Mouse (Mus musculus) layer of hippocampus, adult 8-10 months (tissue): ENCODE measurements at regions not wholly inside any gene's neighbourhood (a gene's known extent, or its start where the extent isn't known, plus 50 kb on each side); places are given as distances from the start of the nearest gene placed in this dataset.

ENCODE experiments used
- DNase-seq, 2 experiments: peaks; one replicate each; pipeline ENCODE4 v3.0.0; 2022; ENCODE audit warnings: low spot score in 2 of 2
- microRNA-seq, 2 experiments: library from miRNA; unstranded; fragments of <30 nt; microRNA quantifications; one replicate each; pipeline ENCODE4 v1.2.0; 2022

DNA sequence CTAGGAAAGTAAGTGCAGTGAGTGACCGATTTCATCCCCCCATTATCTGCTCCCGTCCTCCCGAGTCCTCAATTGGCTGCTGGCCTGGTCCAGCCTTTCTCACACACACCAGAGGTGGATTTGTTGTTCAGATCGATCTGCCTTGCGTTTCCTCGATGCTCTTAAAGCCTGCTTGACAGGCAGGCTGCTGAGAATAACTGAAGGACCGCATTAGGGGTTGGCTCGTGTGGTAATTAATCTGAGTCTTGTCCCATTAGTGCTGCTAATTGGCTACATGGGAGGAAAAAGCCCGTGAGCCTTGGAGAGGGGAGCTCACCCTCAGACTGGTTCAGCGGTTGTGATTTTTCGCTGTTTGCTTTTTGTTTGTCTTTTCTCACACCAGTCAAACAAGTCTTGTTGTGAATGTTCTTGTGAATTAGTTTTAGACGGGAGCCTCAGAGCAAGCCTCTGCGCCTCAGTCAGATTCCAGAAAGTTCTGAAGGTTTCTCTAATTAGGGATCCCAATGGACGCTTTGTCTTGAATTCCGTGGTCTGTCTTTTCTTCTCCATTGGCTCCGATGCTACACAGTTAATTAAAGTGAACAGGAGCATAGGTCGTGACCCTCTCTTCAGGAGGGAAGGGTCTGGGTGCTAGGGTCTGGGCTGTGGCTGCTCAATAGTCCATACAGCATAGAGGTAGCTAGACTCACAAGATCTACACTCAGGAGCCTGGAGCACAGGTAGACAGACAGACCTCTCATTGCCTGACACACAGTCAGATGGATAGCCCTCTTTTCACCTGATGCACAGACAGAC lies 226.1 kb upstream of the BB014433 start:
- no peak for DNase-seq

DNA sequence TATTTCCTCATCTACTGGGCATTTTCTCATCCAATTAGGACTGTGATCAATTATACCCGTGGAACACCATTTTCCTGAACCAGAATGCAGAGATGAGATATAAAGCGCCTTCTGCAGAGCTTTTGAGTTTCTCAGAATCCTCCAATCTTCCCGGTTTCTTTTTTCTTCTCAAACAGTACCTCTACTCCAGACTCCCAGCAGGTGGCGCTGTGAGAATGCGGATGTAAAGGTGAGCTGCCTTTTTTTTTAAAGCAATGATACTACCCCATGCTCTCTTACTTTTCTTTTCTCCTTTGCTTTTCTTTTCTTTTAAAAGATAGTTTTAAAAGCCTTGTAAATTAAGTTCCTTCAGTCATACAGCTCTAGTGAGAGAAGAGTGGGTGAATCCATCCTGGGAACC lies 224.4 kb upstream of the BB014433 start:
- DNase-seq: peak; percentile 34 to 79

DNA sequence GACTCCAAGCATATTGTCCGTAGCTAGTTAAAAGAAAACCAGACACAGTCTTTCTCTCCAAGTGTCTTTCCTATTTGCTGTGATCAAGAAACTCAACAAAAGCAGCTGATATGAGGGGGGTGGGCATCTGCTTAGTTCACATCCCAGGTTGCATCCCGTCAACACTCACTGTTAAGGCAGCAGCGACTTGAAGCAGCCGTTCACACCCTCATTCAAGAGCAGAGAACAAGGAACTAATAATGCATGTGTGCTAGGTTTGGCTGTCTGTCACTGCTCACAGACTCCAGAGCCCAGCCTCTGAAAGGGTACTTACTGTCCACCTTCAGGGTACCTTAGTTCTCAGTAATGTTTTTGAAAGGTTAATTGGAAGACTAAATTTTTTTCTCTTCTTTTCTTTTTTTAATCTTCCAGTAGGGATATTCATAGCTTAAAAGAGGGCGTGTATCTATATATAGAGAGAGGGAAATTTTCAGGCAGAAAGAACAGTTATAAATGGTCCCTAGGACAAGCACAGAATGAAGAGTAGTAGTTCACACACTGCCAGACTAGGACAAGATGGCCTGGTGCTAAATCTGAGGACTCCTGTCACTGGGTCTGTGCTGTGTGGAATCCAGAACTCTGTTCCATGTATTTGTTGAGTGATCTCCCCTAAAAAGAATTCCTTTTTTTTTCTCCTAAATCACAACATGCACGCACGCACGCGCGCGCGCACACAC lies 199.1 kb upstream of the BB014433 start:
- DNase-seq: no peak

DNA sequence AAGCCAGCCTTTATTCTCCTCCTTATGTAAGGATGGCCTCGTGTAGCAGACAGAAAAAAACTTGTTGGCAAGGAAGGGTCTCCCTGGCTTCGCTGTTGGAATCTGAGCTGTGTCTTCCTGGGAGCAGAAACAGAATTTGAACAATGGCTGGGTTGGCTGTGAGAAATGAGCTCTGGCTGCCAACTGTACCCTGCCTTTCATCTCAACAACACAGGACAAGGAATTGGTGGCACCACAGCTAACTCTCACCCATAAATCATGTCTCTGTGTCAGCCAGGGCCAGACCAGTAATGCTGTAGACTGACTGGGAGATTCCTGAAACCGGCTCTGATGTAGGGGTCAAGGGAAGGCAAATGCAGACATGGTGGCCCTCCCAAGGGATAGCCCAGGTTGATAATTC lies 189.5 kb upstream of the BB014433 start:
- DNase-seq: no peak

DNA sequence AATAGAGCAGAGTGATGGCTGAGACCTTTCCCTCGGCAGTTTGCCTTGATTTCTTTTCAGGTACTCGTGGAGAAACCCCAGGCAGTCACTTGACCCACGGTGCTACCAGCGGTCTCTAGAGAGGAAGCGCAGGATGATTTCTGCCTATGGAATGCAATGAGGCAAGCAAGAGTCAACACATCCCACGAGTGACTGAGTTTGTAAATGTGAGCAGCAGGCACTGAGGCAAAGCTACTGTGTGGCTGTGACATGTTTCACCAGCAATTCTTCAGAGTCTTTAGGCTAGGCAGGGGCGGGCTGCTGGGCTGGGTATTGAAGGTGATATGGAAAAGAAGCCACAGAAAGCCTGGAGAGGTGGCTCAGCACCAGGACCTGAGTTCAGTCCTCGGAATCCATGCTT lies 187.4 kb upstream of the BB014433 start:
- no peak for DNase-seq

DNA sequence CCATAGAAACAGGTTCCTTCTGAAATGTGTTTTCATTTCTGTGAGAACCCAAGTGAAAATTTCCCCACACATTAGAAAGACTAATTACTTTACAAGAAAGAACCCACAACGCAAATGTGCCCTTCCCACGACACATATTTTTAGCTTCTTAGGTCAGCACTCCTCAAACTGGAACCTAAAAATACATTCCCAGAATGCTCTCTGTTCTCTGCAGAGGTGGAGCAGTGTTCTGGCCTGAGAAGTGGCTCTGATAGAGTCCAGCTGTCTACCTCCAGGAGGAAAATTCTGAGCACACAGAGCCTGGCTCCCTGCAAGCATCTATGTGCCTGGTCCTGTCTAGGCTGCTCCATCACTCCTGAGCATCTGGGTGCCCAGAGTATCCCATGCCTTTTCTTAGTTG lies 184.3 kb upstream of the BB014433 start:
- no peak for DNase-seq

DNA sequence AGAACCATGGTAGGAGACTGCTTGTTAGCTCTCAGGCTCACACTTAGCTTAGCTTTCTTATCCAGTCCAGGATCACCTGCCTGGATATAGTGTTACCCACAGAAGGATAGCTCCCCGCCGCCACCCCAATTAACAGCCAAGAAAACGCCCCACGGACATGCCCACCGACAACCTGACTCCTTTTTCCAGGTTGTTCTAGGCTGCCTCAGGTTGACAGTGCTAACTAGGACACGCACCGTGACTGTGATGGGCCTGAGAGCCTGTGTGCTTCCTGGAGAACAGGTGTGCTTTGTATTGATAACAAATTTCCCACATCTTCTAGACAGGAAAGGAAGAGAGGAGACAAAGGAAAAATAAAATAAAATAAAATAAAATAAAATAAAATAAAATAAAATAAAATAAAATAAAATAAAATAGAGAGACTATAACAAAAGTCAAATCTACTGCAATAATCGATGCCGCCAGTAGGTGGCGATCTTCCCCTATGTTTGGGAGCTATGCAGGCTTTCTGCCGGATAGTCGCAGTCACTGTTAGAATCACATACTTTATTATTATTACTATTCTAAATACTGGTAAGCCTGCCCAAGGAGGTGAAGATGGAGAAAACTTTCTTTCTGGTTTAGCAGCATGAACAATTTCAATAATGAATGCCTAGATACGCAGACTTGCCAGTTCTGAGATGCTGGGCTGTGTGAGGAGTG lies 175.5 kb upstream of the BB014433 start:
- DNase-seq: peak in 1 of 2 experiments; percentile 66

DNA sequence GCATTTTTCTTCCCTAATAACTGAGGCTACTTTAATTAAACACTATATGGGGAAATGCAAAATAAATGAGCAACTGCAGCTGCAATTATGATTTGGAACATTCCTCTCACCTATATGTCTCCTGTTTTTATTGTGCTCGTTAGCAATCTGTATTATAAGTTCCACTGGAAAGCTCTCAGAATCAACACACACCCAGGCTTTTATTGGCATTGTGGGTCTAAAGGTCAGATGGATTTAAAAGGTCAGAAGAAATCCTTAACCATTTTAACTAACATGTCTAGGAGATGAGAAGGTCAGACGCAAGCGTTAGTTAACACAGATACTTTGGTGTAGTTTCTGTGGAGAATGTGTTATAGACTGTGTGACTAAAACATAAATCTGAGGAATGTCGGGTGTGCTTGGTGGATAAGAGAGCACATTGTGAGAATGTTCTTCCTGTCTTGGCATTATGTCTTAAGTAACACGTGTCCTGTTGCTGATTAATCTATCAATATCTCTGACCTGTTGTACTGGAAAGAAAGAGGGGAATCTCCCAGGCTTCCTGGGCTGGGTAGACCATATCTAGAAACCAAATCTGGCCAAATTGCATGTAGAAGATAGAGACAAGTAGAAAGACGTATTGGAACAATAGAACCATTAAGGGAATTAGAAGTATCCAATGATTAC lies 164.1 kb upstream of the BB014433 start:
- DNase-seq: no peak

DNA sequence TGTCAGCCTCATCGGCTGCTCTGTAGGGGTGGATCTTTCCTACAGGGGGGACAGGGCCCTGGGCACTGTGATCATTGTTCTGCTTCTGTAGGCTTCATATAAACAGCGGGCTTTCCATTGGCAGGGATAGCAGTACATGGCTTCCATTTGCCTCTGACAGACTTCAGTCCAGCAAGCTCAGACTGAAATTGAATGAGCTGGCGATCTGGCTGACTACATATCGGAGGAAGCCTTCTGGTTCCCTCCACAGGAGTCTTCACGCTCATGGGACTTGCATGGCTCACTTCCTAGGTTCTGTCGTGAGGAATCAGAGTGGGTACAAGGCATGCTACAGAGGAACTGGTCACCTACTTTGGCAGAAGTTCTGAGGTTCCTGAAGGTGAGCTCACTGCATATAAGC lies 155.7 kb upstream of the BB014433 start:
- no peak for DNase-seq

DNA sequence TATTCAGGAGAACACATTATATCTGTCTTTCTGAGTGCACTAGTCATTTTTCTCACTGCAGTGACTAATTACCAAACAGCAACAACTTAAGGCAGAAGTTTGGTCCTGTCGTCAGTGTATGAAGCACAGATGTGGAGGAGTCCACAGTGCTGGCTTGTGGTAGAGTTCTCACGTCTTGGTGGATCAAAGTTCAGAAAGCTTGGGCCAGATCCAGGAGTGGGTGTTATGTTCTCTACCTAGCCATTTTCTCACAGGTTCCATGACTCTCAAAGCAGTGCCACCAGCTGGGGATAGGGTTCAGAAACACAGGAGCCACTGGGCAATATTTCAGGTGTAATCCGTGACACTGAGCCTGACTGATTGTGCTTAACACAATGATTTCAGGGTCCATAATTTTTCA lies 144.8 kb upstream of the BB014433 start:
- no peak for DNase-seq

DNA sequence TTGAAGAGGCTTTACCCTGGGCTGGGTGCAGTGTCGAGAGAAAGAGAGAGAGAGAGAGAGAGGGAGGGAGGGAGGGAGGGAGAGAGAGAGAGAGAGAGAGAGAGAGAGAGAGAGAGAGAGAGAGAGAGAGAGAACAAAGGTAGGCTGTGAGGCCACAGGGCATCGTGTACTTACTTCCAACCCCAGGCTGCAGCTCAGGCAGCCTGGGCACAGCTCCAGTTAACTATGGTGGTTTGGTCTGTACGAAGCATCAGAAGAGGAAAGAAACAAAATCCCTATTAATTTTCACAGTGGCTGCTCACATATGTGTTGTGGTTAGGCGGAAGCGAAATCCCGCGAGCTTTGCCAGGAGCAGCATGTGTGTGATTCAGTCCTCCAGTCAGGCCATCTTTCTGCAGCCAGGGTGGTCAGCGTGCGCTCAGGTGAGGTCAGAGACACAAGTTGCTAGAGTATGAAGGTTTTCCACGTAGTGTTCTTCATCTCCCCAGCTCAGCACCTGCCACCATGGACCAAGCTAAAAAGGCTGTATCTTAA lies 143.3 kb upstream of the BB014433 start:
- no peak for DNase-seq

Small RNA genes in the stretch of these regions (microRNA-seq; reads per million reads assigned to microRNA genes)
- gene Gm25255: 0 reads per million in 2 experiments
- gene Gm25871: 0 reads per million in 2 experiments
